ENCODE assay signal across 12 mouse cellular contexts in the genomic region with DNA sequence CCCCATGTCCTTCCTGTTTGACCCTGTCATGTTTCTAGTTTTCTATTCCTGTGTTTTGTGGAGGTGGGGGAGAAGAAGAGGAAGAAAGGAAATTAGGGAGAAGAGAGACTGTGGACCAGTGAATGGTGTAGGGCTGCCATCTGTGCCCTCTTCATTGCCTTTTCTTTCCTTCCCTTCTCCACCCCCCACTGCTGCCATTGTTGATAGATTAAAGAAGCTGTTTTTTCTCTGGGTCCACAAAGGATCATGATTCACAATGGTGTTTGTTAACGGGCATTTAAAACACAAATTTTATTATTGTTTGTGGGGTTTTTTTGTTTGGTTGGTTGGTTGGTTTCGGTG.
A peak's percentile ranks its signal among the peaks of the same experiment; 100 is the strongest.
DNase-seq lines count a peak whose midpoint lies in the region; ATAC-seq and TF ChIP-seq lines count a peak whose summit lies in the region.
"Had no signal": no experiment of that assay in that cellular context is flagged by ENCODE, and none has a peak within 500 bp of the region (broad histone marks: within the 10 kb centered on the region; RNA-seq: fewer than 3 reads in every experiment).

No protein-coding gene starts in this region.

- peak overlapping the region; percentile 62 for H3K9ac ChIP-seq in forebrain, embryonic 15.5 days (replicated peaks)
- peak overlapping the region; percentile 73 for H3K9ac ChIP-seq in midbrain, embryonic 13.5 days (replicated peaks)
- no peak overlapping the region for H3K9ac ChIP-seq in intestine, embryonic 15.5 days
- H3K9ac ChIP-seq: liver, embryonic 15.5 days had no signal

- no peaks in the 10 kb centered on the region for H3K27me3 ChIP-seq in forebrain, embryonic 15.5 days
- no peaks in the 10 kb centered on the region for H3K27me3 ChIP-seq in midbrain, embryonic 13.5 days
- H3K27me3 ChIP-seq in intestine, embryonic 15.5 days (replicated peaks) = no peaks in the 10 kb centered on the region
- H3K27me3 ChIP-seq: liver, embryonic 15.5 days had no signal

- H3K4me1 ChIP-seq in cortical plate, adult 2 months (ENCODE audit: control insufficient read depth, insufficient read depth, low read length) = peaks cover 14% of the 10 kb centered on the region
- H3K4me1 ChIP-seq in forebrain, embryonic 15.5 days = peaks cover 54% of the 10 kb centered on the region
- peaks cover 74% of the 10 kb centered on the region for H3K4me1 ChIP-seq in midbrain, embryonic 13.5 days (replicated peaks)
- peaks cover 8% of the 10 kb centered on the region; the same call in 1 of the 2 replicates for H3K4me1 ChIP-seq in intestine, embryonic 15.5 days (replicated peaks)
- H3K4me1 ChIP-seq: liver, embryonic 15.5 days had no signal

- 2% methylated on average over 2 of the region's 2 CpGs for WGBS in forebrain, embryonic 15.5 days
- 8% methylated on average over 2 of the region's 2 CpGs for WGBS in midbrain, embryonic 13.5 days
- WGBS in intestine, embryonic 15.5 days = 84% methylated on average over 2 of the region's 2 CpGs

- TF ChIP-seq POLR2A in cortical plate, adult 2 months (IDR thresholded peaks at IDR 0.05; ENCODE audit: extremely low read depth, insufficient read depth, low read length) = no peak

- peak overlapping the region; percentile 57 for H3K4me2 ChIP-seq in forebrain, embryonic 15.5 days (replicated peaks)
- H3K4me2 ChIP-seq in midbrain, embryonic 13.5 days (replicated peaks) = peak overlapping the region; percentile 68
- H3K4me2 ChIP-seq in intestine, embryonic 15.5 days (replicated peaks) = no peak overlapping the region
- H3K4me2 ChIP-seq: liver, embryonic 15.5 days had no signal

- peak overlapping the region; percentile 64 for H3K4me3 ChIP-seq in cortical plate, adult 2 months (ENCODE audit: insufficient read depth, low read length)
- H3K4me3 ChIP-seq in forebrain, embryonic 15.5 days = peak overlapping the region; percentile 45
- H3K4me3 ChIP-seq in midbrain, embryonic 13.5 days (replicated peaks) = peak overlapping the region; percentile 44
- no peak overlapping the region for H3K4me3 ChIP-seq in intestine, embryonic 15.5 days (replicated peaks)
- H3K4me3 ChIP-seq: liver, embryonic 15.5 days had no signal

- H3K9me3 ChIP-seq in forebrain, embryonic 15.5 days = no peaks in the 10 kb centered on the region
- H3K9me3 ChIP-seq in midbrain, embryonic 13.5 days = no peaks in the 10 kb centered on the region
- H3K9me3 ChIP-seq in intestine, embryonic 15.5 days = no peaks in the 10 kb centered on the region
- H3K9me3 ChIP-seq: liver, embryonic 15.5 days had no signal

- ATAC-seq in forebrain, embryonic 15.5 days (replicated peaks) = peak; percentile 67
- ATAC-seq in midbrain, embryonic 13.5 days = peak; percentile 77
- ATAC-seq in intestine, embryonic 15.5 days = no peak
- no peak for ATAC-seq in frontal cortex, adult (ENCODE audit: low TSS enrichment)

- TF ChIP-seq CTCF in cortical plate, adult 2 months (IDR thresholded peaks at IDR 0.05; ENCODE audit: extremely low read depth, insufficient read depth, low read length) = no peak

- peak overlapping the region; percentile 99 for H3K27ac ChIP-seq in cortical plate, adult 2 months (ENCODE audit: insufficient read depth, low read length)
- H3K27ac ChIP-seq in forebrain, embryonic 15.5 days (replicated peaks) = peak overlapping the region; percentile 87
- peak overlapping the region; percentile 92 for H3K27ac ChIP-seq in midbrain, embryonic 13.5 days
- H3K27ac ChIP-seq in intestine, embryonic 15.5 days = no peak overlapping the region
- H3K27ac ChIP-seq: kidney, postnatal 0 days; liver, embryonic 15.5 days had no signal

- H3K36me3 ChIP-seq in forebrain, embryonic 15.5 days = no peaks in the 10 kb centered on the region
- H3K36me3 ChIP-seq in midbrain, embryonic 13.5 days = no peaks in the 10 kb centered on the region
- H3K36me3 ChIP-seq in intestine, embryonic 15.5 days = no peaks in the 10 kb centered on the region
- H3K36me3 ChIP-seq: liver, embryonic 15.5 days had no signal

- peak; percentile 48 to 53 for DNase-seq in cerebellum, postnatal 14 days
- DNase-seq in cerebellum, adult 9-10 months = no peak
- no peak for DNase-seq in kidney, postnatal 25 days
- DNase-seq: adrenal gland, adult 8-10 months; thymus, postnatal 36 days had no signal

Comparison
In these comparisons a context has a peak if more than half of its experiments do, and no peak if none do; other contexts are left out.
1. DNase-seq: peak in cerebellum, postnatal 14 days (2 of 2); none in cerebellum, adult 9-10 months (single experiment) and kidney, postnatal 25 days (0 of 2).
2. ATAC-seq: peak in forebrain, embryonic 15.5 days (single experiment) and midbrain, embryonic 13.5 days (single experiment); none in intestine, embryonic 15.5 days (single experiment) and frontal cortex, adult (single experiment).